Mouse (Mus musculus) forebrain, embryonic 15.5 days (tissue): ENCODE data around the gene Hivep1. TPM values are rescaled to one million over a fixed set of nuclear protein-coding genes. Genes with fewer than 3 reads are reported as not detected.

Experiments
- ATAC-seq: fragments of 200-750 bp; cut with Nextera tagmentation; replicated peaks from 2 replicates; pipeline ENCODE4 v1.8.0; 2017; ENCODE audit warnings: mild to moderate bottlenecking, moderate TSS enrichment, moderate library complexity
- H3K27ac ChIP-seq: fragments of 300-500 bp; sonication (generic); replicated peaks from 2 replicates; pipeline ENCODE4 v1.5.1; 2015; ENCODE audit warnings: mild to moderate bottlenecking, inconsistent platforms
- H3K27me3 ChIP-seq: fragments of 300-500 bp; sonication (generic); 2 replicates; pipeline ENCODE4 v1.6.1; 2015; ENCODE audit warnings: inconsistent platforms
- H3K36me3 ChIP-seq: fragments of 300-500 bp; sonication (generic); 2 replicates; pipeline ENCODE4 v1.6.1; 2015; ENCODE audit warnings: mild to moderate bottlenecking, inconsistent platforms
- H3K4me1 ChIP-seq: fragments of 300-500 bp; sonication (generic); 2 replicates; pipeline ENCODE4 v1.6.1; 2015; ENCODE audit warnings: inconsistent platforms
- H3K4me2 ChIP-seq: fragments of 300-500 bp; sonication (generic); replicated peaks from 2 replicates; pipeline ENCODE4 v1.6.1; 2015; ENCODE audit warnings: mild to moderate bottlenecking, inconsistent platforms
- H3K4me3 ChIP-seq: fragments of 300-500 bp; sonication (generic); 2 replicates; pipeline ENCODE4 v1.5.1; 2015; ENCODE audit warnings: mild to moderate bottlenecking, inconsistent platforms
- H3K9ac ChIP-seq: fragments of 300-500 bp; sonication (generic); replicated peaks from 2 replicates; pipeline ENCODE4 v1.6.1; 2015; ENCODE audit warnings: mild to moderate bottlenecking, inconsistent platforms
- H3K9me3 ChIP-seq: fragments of 300-500 bp; sonication (generic); 2 replicates; pipeline ENCODE4 v1.6.1; 2016; ENCODE audit warnings: inconsistent platforms
- WGBS: fragments of 180-500 bp; shearing (Covaris S2); methylation state at CpG from one replicate; pipeline ENCODE4 v1.1.7; 2015; ENCODE audit warnings: mixed read lengths; 5-methylcytosine and 5-hydroxymethylcytosine counted together
- polyA plus RNA-seq: library from polyadenylated mRNA; unstranded; fragments of >200 nt; fragmentation: Nextera tagmentation; extraction: Ambion mirVana; gene quantifications from 2 replicates; pipeline ENCODE4 v1.2.1, GENCODE M21; 2015

Hivep1 gene
- polyA plus RNA-seq, 1 experiment from 2014 or later: 21.9 TPM

DNA sequence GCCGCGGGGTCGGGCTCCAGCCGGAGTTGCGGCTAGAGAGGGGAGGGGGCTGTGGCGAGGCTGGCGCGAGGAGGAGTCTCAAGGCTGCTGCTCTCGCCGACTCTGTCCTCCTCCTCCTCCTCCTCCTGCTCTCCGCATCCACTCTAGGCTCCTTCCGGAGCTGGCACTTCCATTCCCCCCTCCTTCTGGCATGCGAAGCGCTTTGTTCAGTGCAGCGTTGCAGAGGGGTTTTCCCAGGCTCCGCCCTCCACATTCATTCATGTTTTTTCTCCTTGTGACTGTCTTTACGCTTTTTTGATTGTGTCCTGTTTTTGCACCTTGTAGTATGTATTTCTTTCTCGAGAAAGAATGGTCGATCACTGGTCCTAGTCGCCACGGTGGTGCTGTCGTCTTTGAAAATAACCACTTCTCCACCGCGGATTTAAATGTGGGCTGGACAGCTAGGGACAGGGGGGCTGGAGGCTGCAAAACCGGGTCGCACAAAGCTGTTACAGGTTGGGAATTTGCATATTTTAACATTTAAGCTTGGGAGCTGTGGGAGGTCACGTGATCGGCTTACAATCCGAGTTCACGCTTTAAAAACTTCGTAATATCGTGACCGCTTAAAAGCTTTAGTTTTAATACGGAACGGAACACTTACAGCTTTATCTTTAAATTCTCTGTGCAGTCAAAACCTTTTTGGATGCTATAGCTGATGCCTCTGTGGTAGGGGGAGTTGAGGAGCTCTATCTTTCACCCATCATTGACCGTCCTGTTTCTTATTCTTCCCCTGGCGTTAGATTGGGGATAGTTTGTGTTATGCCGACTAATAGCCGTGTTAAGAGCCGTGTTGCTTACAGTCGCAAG is 1.1 kb downstream of the Hivep1 start:
- H3K36me3 ChIP-seq: peaks cover 10% of the 10 kb centered on the region
- under 1% methylated on average over 34 of the region's 41 CpGs for WGBS
- no peaks in the 10 kb centered on the region for H3K9me3 ChIP-seq
- ATAC-seq: peak; percentile 86
- H3K27ac ChIP-seq: peak overlapping the region; percentile 95
- peak overlapping the region; percentile 83 for H3K4me2 ChIP-seq
- H3K27me3 ChIP-seq: no peaks in the 10 kb centered on the region
- H3K9ac ChIP-seq: peak overlapping the region; percentile 83
- peak overlapping the region; percentile 66 for H3K4me3 ChIP-seq
- H3K4me1 ChIP-seq: peaks cover 44% of the 10 kb centered on the region

DNA sequence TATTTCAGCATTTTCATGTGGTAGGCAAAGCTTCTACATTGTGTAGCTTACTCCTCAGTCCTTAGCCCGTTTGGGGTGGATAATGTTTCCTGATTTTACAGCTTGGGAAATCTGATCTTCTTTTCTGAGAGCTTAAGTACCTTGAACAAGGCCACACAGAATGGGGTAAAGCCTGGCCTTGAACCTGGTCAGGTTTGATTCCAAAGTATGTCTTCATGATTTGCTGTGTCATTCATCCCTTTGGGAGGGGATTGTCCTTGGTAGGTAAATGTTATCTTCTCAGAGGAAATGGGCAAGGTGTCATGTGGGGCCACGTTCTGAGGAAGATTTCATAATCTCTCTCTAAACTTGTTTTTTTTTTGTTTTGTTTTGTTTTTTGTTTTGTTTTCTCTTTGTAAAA is 1.8 kb downstream of the Hivep1 start:
- Histone ChIP-seq H3K9me3 (no peaks in the 10 kb centered on the region), H3K27me3 (no peaks in the 10 kb centered on the region), H3K4me3 (peak overlapping the region; percentile 66), H3K9ac (peak overlapping the region; percentile 83), H3K4me1 (peaks cover 44% of the 10 kb centered on the region), H3K27ac (peak overlapping the region; percentile 95), H3K36me3 (peaks cover 10% of the 10 kb centered on the region), H3K4me2 (peak overlapping the region; percentile 83)
- ATAC-seq: no peak
- WGBS: 33% methylated on average over 2 of the region's 2 CpGs

DNA sequence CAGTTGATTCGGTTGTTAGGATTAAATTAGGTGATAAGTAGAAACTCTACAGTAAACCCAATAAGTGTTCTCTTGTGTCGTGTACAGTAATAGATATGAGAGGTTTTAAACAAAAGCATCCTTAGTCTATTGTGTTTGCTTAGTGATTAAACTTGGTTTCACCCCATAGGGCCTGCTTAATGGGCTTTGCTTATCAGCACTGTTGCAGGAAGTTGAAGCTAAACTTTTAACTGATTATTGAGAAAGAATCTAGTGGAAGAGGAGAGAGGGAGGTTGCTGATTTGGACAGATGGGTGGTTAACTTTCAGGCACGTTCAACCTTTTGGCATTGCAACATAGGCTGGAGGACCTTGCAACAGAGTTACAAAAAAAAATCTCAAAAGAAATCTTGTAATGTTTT is 2.3 kb downstream of the Hivep1 start:
- Histone ChIP-seq H3K4me3 (no peak overlapping the region), H3K27me3 (no peaks in the 10 kb centered on the region), H3K4me2 (no peak overlapping the region), H3K27ac (no peak overlapping the region), H3K36me3 (peaks cover 10% of the 10 kb centered on the region), H3K9me3 (no peaks in the 10 kb centered on the region), H3K9ac (no peak overlapping the region), H3K4me1 (peaks cover 40% of the 10 kb centered on the region)
- no peak for ATAC-seq
- WGBS: 52% methylated on average over 3 of the region's 3 CpGs

DNA sequence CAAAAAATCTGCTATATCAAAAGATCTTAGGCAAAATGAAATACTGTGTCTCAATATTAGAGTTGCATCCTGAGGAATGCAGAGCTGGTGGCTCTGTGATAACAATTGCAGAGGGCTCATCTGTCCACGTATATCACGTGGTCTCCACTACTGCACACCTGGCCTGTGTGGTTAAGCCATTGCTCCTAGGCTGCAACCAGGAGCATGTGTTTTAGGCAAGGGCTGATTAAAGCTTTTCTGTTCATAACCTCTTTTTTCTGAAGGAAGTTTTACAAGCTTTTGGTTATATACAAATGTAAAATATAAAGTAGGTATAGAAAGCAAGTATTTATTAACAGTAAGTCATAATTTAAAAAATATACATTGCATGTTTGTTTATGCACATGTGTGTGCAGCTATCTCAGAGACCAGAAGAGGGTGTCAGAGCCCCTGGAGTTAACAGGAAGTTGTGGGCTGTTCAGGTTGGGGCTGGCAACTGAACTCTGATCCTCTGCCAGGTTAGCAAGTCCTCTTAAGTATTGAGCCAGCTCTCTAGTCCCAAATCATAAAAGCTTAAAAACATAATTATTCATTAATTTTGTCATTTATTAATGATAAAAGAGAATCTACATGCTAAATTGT is 5.0 kb downstream of the Hivep1 start:
- H3K4me2 ChIP-seq: no peak overlapping the region
- WGBS: 96% methylated on average over 2 of the region's 2 CpGs
- H3K27me3 ChIP-seq: no peaks in the 10 kb centered on the region
- H3K4me1 ChIP-seq: peaks cover 19% of the 10 kb centered on the region
- peaks cover 10% of the 10 kb centered on the region for H3K36me3 ChIP-seq
- H3K4me3 ChIP-seq: no peak overlapping the region
- H3K27ac ChIP-seq: no peak overlapping the region
- H3K9ac ChIP-seq: no peak overlapping the region
- no peak for ATAC-seq
- no peaks in the 10 kb centered on the region for H3K9me3 ChIP-seq

DNA sequence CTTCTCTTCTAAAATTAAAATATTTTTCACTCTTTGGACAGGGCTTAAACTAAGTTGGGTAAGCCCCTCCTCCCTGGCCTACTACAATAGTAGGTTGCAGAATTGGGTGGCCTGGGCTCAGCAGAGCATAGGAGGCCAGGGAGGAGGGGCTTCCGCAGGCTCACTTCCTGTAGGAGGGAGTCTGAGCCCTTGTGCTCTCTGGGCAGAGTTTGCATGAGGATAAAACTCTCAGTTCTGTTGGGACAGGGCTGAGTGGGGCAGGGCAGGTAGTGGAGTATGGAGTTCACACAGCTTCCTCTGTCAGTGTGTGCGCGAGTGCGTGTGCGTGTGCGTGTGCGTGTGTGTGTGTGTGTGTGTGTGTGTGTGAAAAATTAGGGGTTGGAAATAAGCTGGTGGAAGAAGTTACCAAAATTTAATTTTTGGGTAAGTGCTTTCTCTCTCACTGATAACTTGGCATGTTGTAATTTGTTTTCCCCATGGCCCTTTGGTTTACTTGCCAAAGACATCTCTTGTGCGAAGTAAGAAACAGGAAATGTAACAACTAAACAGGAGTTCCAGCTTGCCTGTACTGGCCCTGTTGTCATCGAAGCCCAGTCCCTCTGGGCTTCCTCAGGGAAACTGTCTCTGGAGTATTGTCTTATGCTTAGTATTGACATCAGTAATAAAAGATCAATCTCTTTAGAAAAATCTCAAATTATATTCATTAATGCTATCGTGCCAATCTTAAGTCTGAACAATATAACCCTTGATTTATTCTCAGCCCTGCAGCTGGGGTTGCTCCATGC is 9.2 kb downstream of the Hivep1 start:
- peaks cover 13% of the 10 kb centered on the region for H3K36me3 ChIP-seq
- H3K9me3 ChIP-seq: no peaks in the 10 kb centered on the region
- no peak overlapping the region for H3K9ac ChIP-seq
- no peak for ATAC-seq
- no peaks in the 10 kb centered on the region for H3K27me3 ChIP-seq
- WGBS: 89% methylated on average over 10 of the region's 10 CpGs
- no peak overlapping the region for H3K4me2 ChIP-seq
- H3K27ac ChIP-seq: no peak overlapping the region
- H3K4me1 ChIP-seq: no peaks in the 10 kb centered on the region
- no peak overlapping the region for H3K4me3 ChIP-seq

DNA sequence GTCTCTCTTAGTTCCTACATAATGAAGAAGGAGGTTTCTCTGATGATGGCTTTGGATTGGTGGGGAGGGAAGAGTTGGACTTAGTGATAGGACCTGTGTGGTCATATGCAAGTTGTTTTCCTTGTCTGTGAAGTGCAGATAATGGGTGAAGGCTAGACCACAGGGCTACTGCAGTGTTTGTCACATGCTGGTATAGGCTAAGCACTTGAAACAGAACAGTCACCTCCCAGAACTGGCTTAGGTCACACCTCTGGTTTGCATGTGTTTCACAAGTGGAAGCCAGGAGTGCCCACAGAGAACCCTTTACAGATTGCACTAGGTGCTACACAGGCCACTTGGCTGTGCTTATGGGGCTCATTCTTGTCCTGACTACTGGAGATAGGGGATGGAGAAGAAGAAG is 12.4 kb downstream of the Hivep1 start:
- Histone ChIP-seq H3K27me3 (no peaks in the 10 kb centered on the region), H3K4me2 (no peak overlapping the region), H3K9me3 (no peaks in the 10 kb centered on the region), H3K4me1 (no peaks in the 10 kb centered on the region), H3K36me3 (peaks cover 3% of the 10 kb centered on the region; the same call in 1 of the 2 replicates), H3K4me3 (no peak overlapping the region), H3K27ac (no peak overlapping the region), H3K9ac (no peak overlapping the region)
- ATAC-seq: no peak

DNA sequence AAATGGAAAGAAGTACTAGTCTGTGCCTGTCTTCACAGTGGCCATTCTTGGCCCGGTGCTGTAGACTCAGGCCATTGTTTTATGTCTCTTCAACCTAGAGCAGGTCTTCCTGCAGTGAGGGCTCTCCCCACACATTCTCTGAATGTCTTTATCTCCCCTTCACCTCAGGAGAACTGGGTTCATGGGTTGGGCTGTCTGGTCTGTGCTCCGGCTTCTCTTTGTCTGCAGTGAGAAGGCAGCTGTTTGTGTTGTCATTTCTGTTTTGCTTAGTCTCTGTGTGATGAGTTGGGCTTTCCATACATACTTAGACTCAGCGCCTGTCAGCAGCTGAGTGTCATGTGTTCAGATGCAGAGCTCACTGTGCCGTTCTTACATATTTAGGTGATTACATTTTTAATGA is 18.4 kb downstream of the Hivep1 start:
- Histone ChIP-seq H3K9ac (no peak overlapping the region), H3K27me3 (no peaks in the 10 kb centered on the region), H3K9me3 (no peaks in the 10 kb centered on the region), H3K4me3 (no peak overlapping the region), H3K4me2 (no peak overlapping the region), H3K36me3 (no peaks in the 10 kb centered on the region), H3K27ac (no peak overlapping the region), H3K4me1 (peaks cover 5% of the 10 kb centered on the region)
- WGBS: 75% methylated on average over 4 of the region's 4 CpGs
- no peak for ATAC-seq

DNA sequence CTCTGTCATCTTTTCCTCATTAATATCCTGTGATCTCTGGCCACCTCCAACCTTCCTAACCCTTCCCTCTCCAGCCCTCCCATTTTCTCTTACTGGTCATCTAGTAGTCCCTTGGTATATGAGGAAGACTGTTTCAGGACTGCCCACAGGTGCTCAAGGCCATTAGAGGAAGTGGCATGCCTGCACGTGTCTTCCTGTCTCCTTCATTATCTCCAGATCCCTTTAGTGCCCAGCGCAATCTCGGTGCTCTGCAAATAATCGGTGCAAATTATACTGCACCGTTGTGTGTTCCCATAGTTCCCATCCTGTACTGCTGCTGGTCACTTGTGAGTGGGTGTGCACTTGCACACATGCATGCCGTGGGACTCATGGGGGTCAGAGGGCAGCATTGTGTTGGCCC is 19.2 kb downstream of the Hivep1 start:
- H3K4me1 ChIP-seq: peaks cover 5% of the 10 kb centered on the region
- WGBS: 92% methylated on average over 6 of the region's 6 CpGs
- H3K9ac ChIP-seq: no peak overlapping the region
- H3K36me3 ChIP-seq: no peaks in the 10 kb centered on the region
- H3K4me3 ChIP-seq: no peak overlapping the region
- no peak overlapping the region for H3K27ac ChIP-seq
- no peaks in the 10 kb centered on the region for H3K27me3 ChIP-seq
- no peaks in the 10 kb centered on the region for H3K9me3 ChIP-seq
- H3K4me2 ChIP-seq: no peak overlapping the region
- no peak for ATAC-seq

DNA sequence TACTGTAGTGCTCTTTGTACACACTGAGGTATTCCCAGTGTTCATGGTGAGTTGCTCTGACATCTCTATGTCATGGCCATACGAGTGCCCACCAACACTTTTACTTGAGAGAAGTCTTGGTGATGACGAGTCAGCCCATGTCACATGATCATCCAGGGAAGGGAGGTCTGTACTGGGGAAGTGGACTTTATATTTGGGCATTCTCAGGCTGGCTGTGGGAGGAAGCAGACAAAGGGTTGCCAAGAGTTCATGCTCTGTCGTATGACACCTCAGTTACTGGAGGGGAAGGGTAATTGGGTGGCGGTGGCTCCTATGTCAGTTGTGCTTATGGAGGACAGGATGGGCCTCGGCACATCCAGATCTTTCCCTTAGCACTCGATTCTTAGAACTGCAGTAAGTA is 21.5 kb downstream of the Hivep1 start:
- no peak for ATAC-seq
- no peak overlapping the region for H3K4me3 ChIP-seq
- H3K9ac ChIP-seq: no peak overlapping the region
- no peak overlapping the region for H3K4me2 ChIP-seq
- no peaks in the 10 kb centered on the region for H3K36me3 ChIP-seq
- H3K4me1 ChIP-seq: peaks cover 5% of the 10 kb centered on the region
- no peak overlapping the region for H3K27ac ChIP-seq
- no peaks in the 10 kb centered on the region for H3K9me3 ChIP-seq
- WGBS: 89% methylated on average over 6 of the region's 6 CpGs
- no peaks in the 10 kb centered on the region for H3K27me3 ChIP-seq

DNA sequence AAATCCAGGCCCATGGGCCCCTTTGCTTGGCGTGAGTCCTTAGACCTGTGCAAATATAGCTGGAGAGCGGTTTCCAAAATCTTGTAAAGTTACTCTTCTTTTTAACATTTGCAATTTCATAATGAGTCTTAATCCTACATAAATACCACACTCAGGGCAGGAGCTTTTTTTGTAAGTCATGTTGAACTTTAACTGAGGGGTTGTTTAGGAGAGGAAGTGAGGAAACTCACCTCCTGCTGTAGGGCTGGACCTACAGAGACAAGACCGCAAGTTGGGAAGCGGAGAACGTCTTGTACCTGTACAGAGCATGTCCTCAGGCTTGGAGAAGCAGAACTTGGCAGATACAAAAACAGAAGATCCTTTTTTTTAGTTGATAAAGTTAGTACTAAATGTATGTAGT is 23.7 kb downstream of the Hivep1 start:
- Histone ChIP-seq H3K4me3 (no peak overlapping the region), H3K27ac (no peak overlapping the region), H3K27me3 (no peaks in the 10 kb centered on the region), H3K9me3 (no peaks in the 10 kb centered on the region), H3K9ac (no peak overlapping the region), H3K4me2 (no peak overlapping the region), H3K36me3 (no peaks in the 10 kb centered on the region), H3K4me1 (no peaks in the 10 kb centered on the region; the same call in 1 of the 2 replicates)
- WGBS: 93% methylated on average over 5 of the region's 5 CpGs
- no peak for ATAC-seq

DNA sequence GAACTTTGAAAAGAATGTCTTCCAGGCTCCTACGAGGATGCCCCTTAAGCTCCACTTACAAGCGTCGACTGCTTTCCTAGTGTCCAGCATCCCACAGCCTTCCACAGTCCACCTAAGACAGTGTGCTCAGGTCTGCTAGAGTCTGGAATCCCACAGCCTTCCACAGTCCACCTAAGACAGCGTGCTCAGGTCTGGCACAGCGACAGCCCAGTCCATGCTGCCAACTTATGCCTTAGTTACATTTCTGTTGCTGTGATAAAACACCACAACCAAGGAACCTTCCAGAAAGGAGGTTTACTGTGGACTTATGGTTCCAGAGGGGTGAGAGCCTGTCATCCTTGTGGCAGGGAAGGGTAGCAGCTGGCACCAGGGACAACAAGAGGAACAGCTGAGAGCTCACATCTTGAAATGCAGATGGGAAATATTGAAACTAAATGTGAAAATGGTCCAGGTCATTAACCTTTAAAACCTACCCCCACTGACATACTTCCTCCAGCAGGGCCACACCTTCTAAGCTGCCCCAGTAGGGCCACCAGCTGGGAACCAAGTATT is 25.0 kb downstream of the Hivep1 start:
- Histone ChIP-seq H3K4me3 (no peak overlapping the region), H3K9me3 (no peaks in the 10 kb centered on the region), H3K4me1 (no peaks in the 10 kb centered on the region; the same call in 1 of the 2 replicates), H3K27ac (no peak overlapping the region), H3K27me3 (no peaks in the 10 kb centered on the region), H3K9ac (no peak overlapping the region), H3K4me2 (no peak overlapping the region), H3K36me3 (no peaks in the 10 kb centered on the region)
- no peak for ATAC-seq
- WGBS: 90% methylated on average over 5 of the region's 5 CpGs

DNA sequence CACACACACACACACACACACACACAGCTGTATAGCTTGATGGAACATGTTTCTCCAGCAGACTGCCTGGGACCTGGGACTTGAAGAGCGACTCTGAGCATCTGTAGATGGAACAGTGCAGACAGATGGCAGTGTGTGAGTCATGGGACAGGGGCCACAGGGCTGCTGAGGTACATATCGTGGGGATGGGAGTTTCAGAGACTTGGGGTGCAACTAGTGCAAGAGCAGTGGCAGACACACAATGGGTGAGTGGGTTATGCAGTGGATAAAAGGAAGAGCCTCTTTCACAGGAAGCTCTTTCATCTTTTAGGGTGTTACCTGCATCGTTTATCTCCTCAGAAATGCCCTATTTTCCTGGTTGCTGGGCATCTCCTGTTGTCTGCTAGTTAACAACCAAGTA is 25.8 kb downstream of the Hivep1 start:
- no peak overlapping the region for H3K4me2 ChIP-seq
- WGBS: 86% methylated on average over 3 of the region's 3 CpGs
- no peak overlapping the region for H3K9ac ChIP-seq
- H3K4me1 ChIP-seq: no peaks in the 10 kb centered on the region; the same call in 1 of the 2 replicates
- H3K9me3 ChIP-seq: no peaks in the 10 kb centered on the region
- no peak for ATAC-seq
- no peaks in the 10 kb centered on the region for H3K36me3 ChIP-seq
- H3K27ac ChIP-seq: no peak overlapping the region
- no peaks in the 10 kb centered on the region for H3K27me3 ChIP-seq
- no peak overlapping the region for H3K4me3 ChIP-seq
